Mouse (Mus musculus) granulocyte monocyte progenitor cell, adult 5-6 weeks (primary cell): ENCODE results near the gene Chkb. TPM values are rescaled to one million over a fixed set of nuclear protein-coding genes. Genes with fewer than 3 reads are reported as not detected.

Experiments used
- ATAC-seq: replicated peaks from 2 replicates; pipeline ENCODE4 v1.8.0; 2016; ENCODE audit warnings: mild to moderate bottlenecking, moderate TSS enrichment, inconsistent platforms; ENCODE audit not compliant: poor library complexity, severe bottlenecking
- total RNA-seq, 2 experiments: library from RNA; stranded (forward) in 1 of 2; stranded (reverse) in 1 of 2; fragments of 200-712, 200-1000 nt in 1 of 2; fragments of >200 nt in 1 of 2; fragmentation: Nextera tagmentation in 1 of 2; gene quantifications; 2 replicates each; pipeline ENCODE4 v1.2.3; 2014 to 2017

Chkb gene
- total RNA-seq, 2 experiments from 2014 or later, result 27.7 to 77.0 TPM

DNA sequence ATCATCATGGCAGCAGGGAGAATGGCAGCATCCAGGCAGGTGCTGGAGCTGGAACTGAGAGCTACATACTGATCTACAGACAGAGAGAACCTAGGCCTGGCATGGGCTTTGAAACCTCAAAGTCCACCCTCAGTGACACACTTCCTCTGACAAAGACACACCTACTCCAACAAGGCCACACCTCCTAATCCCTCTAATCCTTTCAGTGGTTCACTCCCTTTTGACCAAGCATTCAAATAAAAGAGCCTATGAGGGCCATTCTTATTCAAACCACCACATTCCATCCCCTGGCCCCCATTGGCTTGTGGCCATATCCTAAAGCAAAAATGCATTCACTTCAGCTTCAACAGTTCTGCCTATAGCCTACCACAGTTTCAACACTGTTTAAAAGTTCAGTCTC is 23.0 kb downstream of the Chkb start:
- no peak for ATAC-seq

- ATAC-seq, result no peak
Measured at GRCm38 (mm10) chr15:89404831-89405623, 24.7 kb downstream of the Chkb start.

GRCm38 (mm10) chr15:89402471-89402870 is 27.2 kb downstream of the Chkb start:
- ATAC-seq, result no peak

- ATAC-seq, result no peak
Measured at GRCm38 (mm10) chr15:89399716-89400115, 30.0 kb downstream of the Chkb start.

GRCm38 (mm10) chr15:89398146-89398545 is 31.6 kb downstream of the Chkb start:
- ATAC-seq, result no peak

GRCm38 (mm10) chr15:89396883-89397282 is 32.8 kb downstream of the Chkb start:
- no peak for ATAC-seq

DNA sequence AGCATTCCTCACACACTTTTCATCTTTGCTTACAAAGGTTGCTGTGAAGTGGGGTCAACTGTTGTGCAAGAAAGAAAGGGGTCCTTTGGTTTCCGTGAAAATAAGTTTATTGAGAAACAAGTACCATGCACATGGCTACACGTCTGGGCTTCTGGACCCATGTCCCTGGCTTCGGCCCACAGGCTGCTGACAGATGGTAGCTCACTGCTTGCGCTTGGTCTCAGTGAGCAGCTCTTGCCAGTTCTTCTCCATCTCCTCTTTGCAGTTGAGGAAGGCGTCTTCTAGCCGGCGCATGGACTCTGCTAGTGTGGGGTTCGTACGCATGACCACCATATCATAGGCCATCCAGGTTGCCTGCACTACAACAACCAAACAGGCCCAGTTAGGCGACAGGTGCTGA is 39.6 kb downstream of the Chkb start:
- no peak for ATAC-seq

DNA sequence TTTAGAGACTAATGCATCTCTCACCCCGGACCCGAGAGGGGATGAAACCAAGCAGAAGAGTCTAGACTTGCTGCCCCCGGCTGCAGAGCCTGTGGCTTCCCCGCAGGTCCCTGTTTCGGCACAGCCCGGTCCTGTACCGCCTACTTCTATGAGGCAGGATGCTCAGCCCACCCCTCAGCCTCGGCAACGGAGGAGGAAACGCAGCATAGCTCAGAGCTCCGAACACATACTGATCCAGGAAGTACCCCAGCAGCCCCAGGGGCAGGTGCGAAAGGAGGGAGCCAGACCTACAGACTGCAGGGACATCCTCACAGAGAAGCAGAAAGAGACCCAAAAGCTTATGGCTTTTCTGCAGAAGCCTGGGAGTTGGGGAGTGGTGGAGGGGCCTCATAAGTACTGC is 42.6 kb downstream of the Chkb start:
- no peak; the same call in 1 of the 2 replicates for ATAC-seq

DNA sequence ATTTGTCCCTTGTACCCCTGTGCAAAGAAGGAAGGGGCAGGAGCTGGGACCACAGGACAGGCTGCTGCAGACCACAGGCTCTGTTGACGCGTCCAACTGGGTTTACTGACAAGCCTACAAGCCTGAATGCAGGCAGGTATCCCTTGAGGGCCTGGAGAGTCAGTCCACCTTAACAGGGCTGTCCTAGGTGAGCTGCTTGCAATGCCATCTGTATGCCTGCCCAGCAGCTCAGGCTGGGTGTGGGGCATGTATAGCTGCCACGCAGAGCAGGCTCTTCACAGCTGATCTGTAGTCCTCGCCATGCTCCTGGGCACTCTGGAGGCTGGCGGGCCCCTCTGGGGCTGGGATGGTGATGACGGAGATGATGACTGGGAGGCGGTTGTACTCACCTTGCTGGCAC is 45.1 kb downstream of the Chkb start, which contains the start of gene Klhdc7b:
Gene Klhdc7b (plus strand): TSS at position 301 of the 400 bp plus-strand sequence.
- ATAC-seq, result no peak

DNA sequence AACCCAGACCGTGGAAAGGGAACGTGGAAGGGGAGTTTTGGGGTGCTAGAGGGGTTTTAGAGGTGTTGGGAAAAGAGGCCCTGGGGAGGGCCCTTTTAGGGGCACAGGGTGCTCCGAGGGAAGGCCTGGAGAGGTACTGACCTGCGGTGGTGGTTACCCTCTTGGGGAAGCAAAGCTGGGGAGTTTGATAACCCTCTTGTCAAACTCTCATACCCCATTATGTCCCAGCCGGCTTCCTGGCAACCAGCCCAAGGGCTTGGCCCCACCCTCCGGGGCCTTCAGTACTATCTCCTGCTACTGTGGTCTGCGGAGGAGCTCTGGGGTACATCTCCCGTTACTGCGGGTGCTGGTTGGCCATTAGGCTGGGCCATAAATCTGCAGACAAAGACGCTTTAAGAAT is 50.3 kb downstream of the Chkb start:
- ATAC-seq, result peak; percentile 20; the same call in 1 of the 2 replicates

DNA sequence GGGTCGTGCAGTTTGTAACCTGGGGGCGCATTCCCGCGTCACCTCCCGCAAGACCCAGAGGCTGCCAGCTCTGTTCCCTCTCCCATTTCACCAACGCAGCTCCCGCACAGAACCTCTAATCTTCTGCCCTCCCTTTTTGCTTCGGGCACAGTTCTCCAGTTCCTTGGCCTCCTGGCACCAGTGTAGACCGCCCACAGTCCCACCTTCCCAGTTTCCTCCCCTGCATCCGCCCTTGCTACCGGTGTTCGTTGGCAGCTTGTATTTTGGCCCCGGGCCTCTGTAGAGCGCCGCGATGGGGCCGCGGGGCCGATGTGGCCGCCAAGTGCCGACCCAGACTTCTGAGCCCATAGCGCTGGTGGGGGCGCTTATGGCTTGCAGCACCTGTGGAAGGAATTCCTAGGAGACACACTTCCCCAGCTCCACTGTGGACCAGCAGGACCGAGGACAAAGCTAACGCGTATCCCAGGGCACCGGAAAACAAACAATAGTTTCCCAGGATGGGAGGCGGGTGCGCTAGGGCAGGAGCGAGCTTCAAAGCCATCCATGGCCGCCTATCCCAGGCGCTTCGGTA is 50.8 kb downstream of the Chkb start, which contains the start of gene Odf3b:
Gene Odf3b (minus strand): TSS at position 452 of the 571 bp plus-strand sequence.
- peak; percentile 26 for ATAC-seq

DNA sequence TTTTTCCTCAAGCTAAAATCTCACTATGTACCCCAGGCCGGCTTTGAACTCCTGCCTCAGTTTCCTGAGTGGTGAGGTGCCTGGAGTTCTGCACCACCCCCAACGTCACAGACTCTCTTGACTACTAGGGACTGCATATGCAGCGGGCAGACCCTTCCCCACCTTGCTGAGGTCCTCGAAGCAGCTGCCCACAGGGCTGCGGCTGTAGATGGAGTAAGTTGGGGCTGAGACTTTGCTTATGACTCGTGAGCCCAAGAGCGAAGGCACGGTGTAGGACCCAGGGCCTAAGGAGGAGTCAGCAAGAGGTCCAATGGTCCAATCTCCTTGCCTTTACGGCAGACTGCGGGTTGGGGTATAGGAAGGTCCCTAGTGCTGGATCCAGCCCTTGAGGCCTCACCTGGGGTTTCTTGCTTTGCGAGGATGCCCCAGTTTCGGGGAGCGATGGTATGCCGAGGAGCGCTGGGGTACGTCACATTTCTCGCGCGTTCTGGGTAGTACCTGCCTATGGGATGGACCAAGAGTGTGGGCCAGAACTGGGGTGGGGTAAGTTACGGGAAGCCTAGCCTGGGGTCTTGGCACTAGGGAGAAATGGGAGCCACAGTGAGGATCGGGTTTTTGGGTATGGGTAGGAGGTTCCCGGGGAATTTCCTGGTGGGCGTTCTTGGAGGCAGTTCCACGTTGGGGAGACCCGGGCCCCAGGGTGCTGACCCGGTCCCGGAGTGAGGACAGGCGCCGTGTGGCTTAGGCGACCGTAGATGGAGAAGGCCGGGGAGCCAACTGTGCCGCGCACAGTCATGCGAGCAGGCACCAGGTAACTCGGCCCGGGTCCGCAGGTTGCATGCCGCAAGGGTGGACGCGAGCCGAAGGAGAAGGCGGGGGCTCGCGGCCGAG is 51.5 kb downstream of the Chkb start:
- no peak for ATAC-seq

GRCm38 (mm10) chr15:89377362-89377761 is 52.3 kb downstream of the Chkb start:
- ATAC-seq, result no peak

DNA sequence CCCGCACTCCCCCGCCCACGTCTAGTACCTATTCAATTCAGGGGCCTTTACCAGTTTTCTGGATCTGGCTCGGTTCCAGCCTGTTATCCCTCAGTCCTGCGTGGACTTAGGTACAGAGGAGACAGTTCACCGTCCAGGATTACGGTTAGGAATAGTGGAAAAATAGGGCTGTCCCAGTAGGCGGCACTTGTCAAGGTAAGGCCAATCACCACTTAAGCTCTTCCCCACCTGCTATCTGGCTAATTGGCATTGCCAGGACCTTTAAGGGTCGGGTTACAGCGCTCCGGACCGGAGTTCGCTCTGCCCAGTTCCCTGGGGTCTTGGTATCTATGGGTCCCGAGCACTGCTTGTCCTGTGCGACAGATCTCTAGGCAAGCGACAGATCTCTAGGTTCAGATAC is 52.8 kb downstream of the Chkb start, which contains the start of gene Tymp:
Gene Tymp (minus strand): TSS at position 83 of the 400 bp plus-strand sequence.
- ATAC-seq, result no peak

Other genes starting within 250 kb of the Chkb start
- gene Plxnb2, start 249.1 kb downstream of the Chkb start, total RNA-seq (2014; fragmentation: Nextera tagmentation), result 19.1 and 23.4 TPM in 2 replicates
- gene Plxnb2, start 249.1 kb downstream of the Chkb start, total RNA-seq (2017), result 11.0 and 14.7 TPM in 2 replicates
- 4.3 and 6.1 TPM in 2 replicates for gene Dennd6b, start 233.4 kb downstream of the Chkb start, total RNA-seq (2014; fragmentation: Nextera tagmentation)
- gene Dennd6b, start 233.4 kb downstream of the Chkb start, total RNA-seq (2017), result 2.5 and 4.7 TPM in 2 replicates
- 9.2 and 10.5 TPM in 2 replicates for gene Ppp6r2, start 218.4 kb downstream of the Chkb start, total RNA-seq (2014; fragmentation: Nextera tagmentation)
- 5.8 and 6.4 TPM in 2 replicates for gene Ppp6r2, start 218.4 kb downstream of the Chkb start, total RNA-seq (2017)
- 88.1 and 131 TPM in 2 replicates for gene Sbf1, start 114.6 kb downstream of the Chkb start, total RNA-seq (2014; fragmentation: Nextera tagmentation)
- 43.1 and 52.0 TPM in 2 replicates for gene Sbf1, start 114.6 kb downstream of the Chkb start, total RNA-seq (2017)
- gene Adm2, start 107.2 kb downstream of the Chkb start, total RNA-seq (2014; fragmentation: Nextera tagmentation), result not detected in 2 replicates
- not detected in 2 replicates for gene Adm2, start 107.2 kb downstream of the Chkb start, total RNA-seq (2017)
- gene Miox, start 95.5 kb downstream of the Chkb start, total RNA-seq (2014; fragmentation: Nextera tagmentation), result not detected in 2 replicates
- not detected in 2 replicates for gene Miox, start 95.5 kb downstream of the Chkb start, total RNA-seq (2017)
- 15.4 and 22.3 TPM in 2 replicates for gene Lmf2, start 74.2 kb downstream of the Chkb start, total RNA-seq (2014; fragmentation: Nextera tagmentation)
- gene Lmf2, start 74.2 kb downstream of the Chkb start, total RNA-seq (2017), result 8.9 and 11.0 TPM in 2 replicates
- gene Ncaph2, start 74.2 kb downstream of the Chkb start, total RNA-seq (2014; fragmentation: Nextera tagmentation), result 87.4 and 136 TPM in 2 replicates
- 92.2 and 118 TPM in 2 replicates for gene Ncaph2, start 74.2 kb downstream of the Chkb start, total RNA-seq (2017)
- 12.4 and 27.5 TPM in 2 replicates for gene Sco2, start 56.1 kb downstream of the Chkb start, total RNA-seq (2014; fragmentation: Nextera tagmentation)
- 22.7 and 31.5 TPM in 2 replicates for gene Sco2, start 56.1 kb downstream of the Chkb start, total RNA-seq (2017)
- gene Tymp, start 52.9 kb downstream of the Chkb start, total RNA-seq (2014; fragmentation: Nextera tagmentation), result not detected in 2 replicates
- 0.43 and 1.1 TPM in 2 replicates for gene Tymp, start 52.9 kb downstream of the Chkb start, total RNA-seq (2017)
- gene Odf3b, start 50.6 kb downstream of the Chkb start, total RNA-seq (2014; fragmentation: Nextera tagmentation), result 3.1 and 4.2 TPM in 2 replicates
- gene Odf3b, start 50.6 kb downstream of the Chkb start, total RNA-seq (2017), result 0.46 TPM in 1 of 2 replicates, not detected in the other
- gene Klhdc7b, start 45.0 kb downstream of the Chkb start, total RNA-seq (2014; fragmentation: Nextera tagmentation), result not detected in 2 replicates
- gene Klhdc7b, start 45.0 kb downstream of the Chkb start, total RNA-seq (2017), result 0.13 TPM in 1 of 2 replicates, not detected in the other
- not detected in 2 replicates for gene Syce3, start 19.4 kb downstream of the Chkb start, total RNA-seq (2014; fragmentation: Nextera tagmentation)
- gene Syce3, start 19.4 kb downstream of the Chkb start, total RNA-seq (2017), result not detected in 2 replicates
- 2.8 and 2.9 TPM in 2 replicates for gene Cpt1b, start 4.0 kb downstream of the Chkb start, total RNA-seq (2014; fragmentation: Nextera tagmentation)
- 1.5 TPM in 1 of 2 replicates, not detected in the other for gene Cpt1b, start 4.0 kb downstream of the Chkb start, total RNA-seq (2017)
- not detected in 2 replicates for gene C730034F03Rik, start 319 bp downstream of the Chkb start, total RNA-seq (2014; fragmentation: Nextera tagmentation)
- gene C730034F03Rik, start 319 bp downstream of the Chkb start, total RNA-seq (2017), result 2.7 and 3.6 TPM in 2 replicates
- gene Gm44502, start 212 bp downstream of the Chkb start, total RNA-seq (2014; fragmentation: Nextera tagmentation), result not detected in 2 replicates
- gene Gm44502, start 212 bp downstream of the Chkb start, total RNA-seq (2017), result 0.82 TPM in 1 of 2 replicates, not detected in the other
- gene Mapk8ip2, start 24.0 kb upstream of the Chkb start, total RNA-seq (2014; fragmentation: Nextera tagmentation), result not detected in 2 replicates
- gene Mapk8ip2, start 24.0 kb upstream of the Chkb start, total RNA-seq (2017), result not detected in 2 replicates
- gene Arsa, start 47.5 kb upstream of the Chkb start, total RNA-seq (2014; fragmentation: Nextera tagmentation), result 12.7 and 21.4 TPM in 2 replicates
- gene Arsa, start 47.5 kb upstream of the Chkb start, total RNA-seq (2017), result 8.5 and 30.3 TPM in 2 replicates
- gene Shank3, start 69.7 kb upstream of the Chkb start, total RNA-seq (2014; fragmentation: Nextera tagmentation), result 0.34 and 0.58 TPM in 2 replicates
- 0.26 and 0.47 TPM in 2 replicates for gene Shank3, start 69.7 kb upstream of the Chkb start, total RNA-seq (2017)
- not detected in 2 replicates for gene Acr, start 138.4 kb upstream of the Chkb start, total RNA-seq (2014; fragmentation: Nextera tagmentation)
- gene Acr, start 138.4 kb upstream of the Chkb start, total RNA-seq (2017), result not detected in 2 replicates
- gene Rabl2, start 162.0 kb upstream of the Chkb start, total RNA-seq (2014; fragmentation: Nextera tagmentation), result 10.2 and 16.8 TPM in 2 replicates
- 11.1 and 18.9 TPM in 2 replicates for gene Rabl2, start 162.0 kb upstream of the Chkb start, total RNA-seq (2017)